Mouse (Mus musculus) small intestine, adult 2 months (tissue): ENCODE measurements around the gene Hrk.

Experiments used
- CTCF ChIP-seq: fragments of 200-500 bp; IDR thresholded peaks from 2 replicates; pipeline ENCODE4 v1.5.1; 2012; ENCODE audit warnings: low read depth, mild to moderate bottlenecking, control low read depth, inconsistent platforms, low read length, moderate library complexity, mixed read lengths; ENCODE audit not compliant: insufficient replicate concordance, insufficient read length; ENCODE audit errors: extremely low read depth
- POLR2A ChIP-seq: fragments of 200-500 bp; IDR thresholded peaks from 2 replicates; pipeline ENCODE4 v1.6.1; 2012; ENCODE audit warnings: low read depth, mild to moderate bottlenecking, control low read depth, inconsistent platforms, low read length, moderate library complexity

GRCm38 (mm10) chr5:118144327-118144726 lies 20.1 kb upstream of the Hrk start:
- no peak for TF ChIP-seq CTCF
- TF ChIP-seq POLR2A: no peak
